Mouse (Mus musculus): Measurements from ENCODE around the gene Lgr4.
A peak's percentile ranks its signal among the peaks of the same experiment; 100 is the strongest.
"Not testable (repeated sequence)": the region's sequence is repeated elsewhere in the genome, so short reads cannot be mapped to it uniquely, and the experiment has no call there.

Gene Lgr4

DNA sequence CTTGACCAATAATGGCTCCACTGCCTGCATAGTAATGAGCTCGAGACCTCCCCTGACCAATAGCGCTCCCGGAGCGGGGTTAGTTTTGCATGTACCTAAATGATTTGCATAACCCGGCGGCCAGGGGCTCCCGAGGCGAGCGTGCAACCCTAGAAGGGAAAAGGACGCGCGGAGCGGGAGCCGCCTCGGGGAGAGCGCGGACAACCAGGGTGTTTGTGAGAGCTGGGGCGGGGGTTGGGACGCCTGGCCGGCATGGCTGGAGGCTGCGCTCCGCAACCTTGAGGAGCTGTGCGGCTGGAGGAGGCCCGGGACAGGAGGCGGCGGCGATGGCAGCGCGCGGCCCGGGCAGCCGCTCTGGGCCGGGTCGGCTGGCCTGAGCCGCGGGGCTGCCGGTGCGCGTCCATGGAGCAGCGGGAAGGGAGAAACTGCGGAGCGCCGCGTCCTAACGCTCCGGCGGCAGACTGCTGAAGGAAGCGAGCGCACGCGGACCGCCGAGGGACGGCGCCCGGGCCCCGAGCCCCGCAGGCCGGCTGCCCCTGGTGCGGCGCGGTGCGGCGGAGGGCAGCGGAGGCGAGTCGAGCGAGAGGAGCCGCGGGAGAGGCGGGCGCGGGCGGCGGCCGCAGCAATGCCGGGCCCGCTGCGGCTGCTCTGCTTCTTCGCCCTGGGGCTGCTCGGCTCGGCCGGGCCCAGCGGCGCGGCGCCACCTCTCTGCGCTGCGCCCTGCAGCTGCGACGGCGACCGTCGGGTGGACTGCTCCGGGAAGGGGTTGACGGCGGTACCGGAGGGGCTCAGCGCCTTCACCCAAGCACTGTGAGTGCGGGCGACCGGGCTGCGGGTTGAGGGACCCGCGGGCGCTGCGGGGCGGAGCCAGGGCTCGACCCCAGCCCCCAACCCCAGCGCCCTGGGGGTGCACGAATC lies at the start of gene Lgr4:
Gene Lgr4 (plus strand): TSS at position 152 of the 918 bp plus-strand sequence.
- peak; percentile 93 for ATAC-seq (ENCODE audit: low TSS enrichment)

DNA sequence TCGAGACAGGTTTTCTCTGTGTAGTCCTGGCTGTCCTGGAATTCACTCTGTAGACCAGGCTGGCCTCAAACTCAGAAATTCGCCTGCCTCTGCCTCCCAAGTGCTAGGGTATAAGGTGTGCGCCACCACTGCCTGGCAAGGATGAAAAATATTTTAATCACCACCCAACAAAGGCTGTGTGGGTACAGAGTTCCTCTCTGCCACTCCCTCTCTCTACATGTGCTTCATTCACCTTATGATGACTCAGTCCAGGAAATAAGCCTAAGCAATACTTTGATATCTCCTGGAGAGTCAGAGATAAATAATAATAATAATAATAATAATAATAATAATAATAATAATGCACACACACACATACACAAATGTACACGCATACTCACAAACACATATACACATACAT lies 38.0 kb upstream of the Lgr4 start:
- not testable (repeated sequence) for ATAC-seq (ENCODE audit: low TSS enrichment)

DNA sequence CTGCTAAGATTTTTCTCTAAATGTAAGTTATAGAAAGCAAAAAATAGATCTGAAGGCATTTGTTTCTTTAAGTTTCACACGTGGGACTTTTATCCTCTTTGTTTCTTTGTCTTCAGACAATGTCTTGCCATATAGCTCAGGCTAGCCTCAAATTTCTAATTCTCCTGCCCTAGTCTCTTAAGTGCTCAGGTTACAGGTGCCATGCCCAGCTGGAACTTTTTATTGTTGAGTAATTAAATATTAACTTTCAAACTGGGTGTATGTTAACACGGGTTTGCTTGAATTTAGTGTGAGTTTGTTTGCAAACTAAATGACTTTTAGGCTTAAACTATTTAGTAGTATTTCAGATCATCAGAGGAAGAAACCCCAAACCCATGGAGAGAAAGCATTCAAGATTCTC lies 36.3 kb upstream of the Lgr4 start:
- ATAC-seq (ENCODE audit: low TSS enrichment), result no peak

DNA sequence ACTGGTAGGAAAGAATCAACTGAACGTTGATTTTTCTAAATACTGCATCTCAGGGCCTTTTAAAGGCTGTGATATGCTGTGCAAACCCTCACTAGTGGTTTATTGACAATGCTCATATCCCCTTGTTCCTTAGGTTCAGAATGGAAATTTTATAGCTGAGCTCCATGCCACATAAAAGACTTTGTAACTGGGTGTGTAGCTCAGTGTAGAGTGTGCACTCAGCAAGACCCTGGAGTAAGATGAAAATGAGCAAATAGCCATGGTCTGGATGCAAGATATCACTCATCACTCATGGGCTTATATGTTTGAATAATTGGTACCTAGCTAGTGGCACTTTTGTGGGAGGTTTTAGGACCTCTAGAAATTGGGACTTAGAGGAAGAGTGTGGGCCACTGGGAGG lies 35.8 kb upstream of the Lgr4 start:
- no peak for ATAC-seq (ENCODE audit: low TSS enrichment)

- ATAC-seq (ENCODE audit: low TSS enrichment), result peak; percentile 88
Observed at GRCm38 (mm10) chr2:109884106-109884505, 33.3 kb upstream of the Lgr4 start.

GRCm38 (mm10) chr2:109884507-109884906 lies 32.9 kb upstream of the Lgr4 start:
- peak; percentile 81 for ATAC-seq (ENCODE audit: low TSS enrichment)

GRCm38 (mm10) chr2:109890068-109890467 lies 27.4 kb upstream of the Lgr4 start:
- no peak for ATAC-seq (ENCODE audit: low TSS enrichment)

DNA sequence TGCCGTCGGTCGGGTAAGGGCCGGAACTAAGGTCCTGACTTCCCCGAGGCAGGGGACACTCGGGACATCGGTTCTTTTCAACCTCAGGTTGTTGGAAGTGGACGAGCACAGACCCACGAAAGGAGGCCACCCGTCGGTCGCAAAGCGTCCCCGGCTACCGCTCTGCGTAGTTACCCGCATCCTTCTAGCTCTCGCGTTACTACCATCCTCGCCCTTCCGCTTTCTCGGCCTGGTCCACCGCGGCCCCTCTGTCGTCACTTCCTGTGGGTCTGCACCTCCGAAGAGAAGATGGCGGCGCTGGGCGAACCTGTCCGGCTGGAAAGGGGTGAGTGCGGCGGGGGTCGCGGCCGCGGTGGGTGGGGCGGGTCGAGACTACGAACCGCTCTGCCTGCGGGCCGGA lies 26.9 kb upstream of the Lgr4 start, which contains the start of gene Lin7c:
Gene Lin7c (plus strand): TSS at position 257 of the 400 bp plus-strand sequence.
- ATAC-seq (ENCODE audit: low TSS enrichment), result peak; percentile 100

DNA sequence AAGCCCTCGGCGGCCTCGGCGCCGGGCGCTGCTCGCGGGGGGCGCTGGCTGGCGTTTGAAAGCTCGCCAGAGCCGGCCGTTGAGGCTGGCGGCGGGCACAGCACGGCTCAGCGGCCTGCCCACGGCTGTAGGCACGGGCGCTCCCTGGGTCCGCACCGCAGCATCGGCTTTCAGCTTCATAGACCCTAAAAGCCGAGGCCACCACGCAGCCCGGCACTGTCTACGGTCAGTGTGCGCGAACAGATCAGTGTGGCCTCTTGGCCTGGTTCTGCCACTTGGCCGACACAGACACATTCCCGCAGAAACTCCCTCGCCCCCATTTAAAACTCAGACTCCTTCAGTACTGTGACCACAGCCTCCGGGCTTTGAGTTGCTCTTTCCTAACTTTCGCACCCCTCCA lies 26.4 kb upstream of the Lgr4 start:
- ATAC-seq (ENCODE audit: low TSS enrichment), result peak; percentile 77

DNA sequence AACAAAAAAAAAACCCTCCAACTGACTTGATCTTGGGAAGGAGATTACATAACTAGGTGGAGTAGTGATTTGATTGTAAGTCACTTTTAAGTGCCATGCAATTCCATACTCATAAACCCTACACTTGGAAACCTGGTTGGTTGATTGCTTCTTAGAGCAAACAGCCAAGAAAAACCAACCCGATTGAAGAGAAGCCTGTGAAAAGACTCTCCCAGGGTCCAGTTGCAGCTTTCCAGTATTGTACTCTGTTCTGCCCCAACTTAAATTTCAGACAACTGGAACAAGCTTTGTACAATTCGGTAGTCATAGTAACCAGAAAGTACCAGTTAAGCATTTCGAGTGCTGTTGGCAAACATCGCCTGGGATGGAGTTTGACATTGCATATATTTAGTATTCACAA lies 26.0 kb upstream of the Lgr4 start:
- ATAC-seq (ENCODE audit: low TSS enrichment), result peak; percentile 8; the same call in 1 of the 2 replicates

DNA sequence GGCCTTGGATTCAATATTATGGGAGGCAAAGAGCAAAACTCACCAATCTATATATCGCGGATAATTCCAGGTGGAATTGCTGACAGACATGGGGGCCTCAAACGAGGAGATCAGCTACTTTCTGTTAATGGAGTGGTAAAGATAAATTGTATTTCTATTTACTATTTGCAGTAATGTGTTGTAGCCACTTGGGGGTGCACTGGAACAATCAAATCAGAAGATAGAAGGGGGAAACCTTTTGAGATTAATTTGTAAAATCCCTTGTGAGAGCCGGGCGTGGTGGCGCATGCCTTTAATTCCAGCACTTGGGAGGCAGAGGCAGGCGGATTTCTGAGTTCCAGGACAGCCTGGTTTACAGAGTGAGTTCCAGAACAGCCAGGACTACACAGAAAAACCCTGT lies 21.1 kb upstream of the Lgr4 start:
- ATAC-seq (ENCODE audit: low TSS enrichment), result no peak

DNA sequence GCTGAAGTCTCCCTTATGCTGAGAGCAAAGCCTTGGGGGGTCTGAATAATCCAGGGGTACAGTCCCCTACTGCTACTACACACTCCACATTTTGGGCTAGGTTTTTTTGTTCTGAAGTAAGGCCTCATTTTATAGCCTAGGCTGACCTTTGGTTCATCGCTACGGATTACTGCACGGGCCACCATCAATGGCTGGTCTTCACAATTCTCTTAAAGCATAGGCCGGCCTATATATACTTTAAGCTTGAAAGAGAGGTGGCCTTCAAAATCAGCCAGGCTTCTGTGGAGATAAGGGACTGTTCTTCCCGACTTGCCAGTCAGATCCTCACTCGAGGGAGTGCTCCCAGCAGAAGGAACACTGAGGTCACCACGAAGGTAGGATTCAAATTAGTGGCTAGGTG lies 14.6 kb upstream of the Lgr4 start:
- no peak for ATAC-seq (ENCODE audit: low TSS enrichment)

DNA sequence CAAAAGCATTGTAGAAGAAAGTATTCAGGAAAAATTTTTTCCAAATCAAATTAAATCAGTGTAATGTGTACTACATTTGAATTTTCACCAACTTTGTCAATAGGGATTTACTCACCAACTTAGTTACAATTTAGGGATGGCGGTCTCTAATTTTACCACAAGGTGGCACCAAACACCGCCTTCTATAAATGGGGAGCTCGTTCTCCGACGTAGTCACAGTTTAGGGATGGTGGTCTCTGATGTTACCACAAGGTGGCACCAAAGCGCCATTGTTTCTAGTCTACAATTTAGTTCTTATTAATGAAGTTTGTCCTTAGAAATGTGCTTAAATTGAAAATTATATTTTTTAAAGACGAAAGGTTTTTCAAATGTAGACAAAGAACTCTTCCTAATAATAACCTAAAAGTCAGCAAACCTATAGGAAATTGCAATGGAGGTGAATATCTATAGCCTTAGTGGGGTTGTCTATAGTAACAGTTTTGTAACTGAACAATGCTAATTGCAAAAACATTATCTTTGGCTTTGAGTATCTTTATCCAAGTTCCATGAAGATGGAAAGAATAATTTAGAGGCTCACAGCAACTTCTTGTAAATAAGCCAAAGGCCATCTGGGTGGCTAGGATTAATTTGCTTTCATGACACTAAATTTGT lies 13.2 kb upstream of the Lgr4 start:
- ATAC-seq (ENCODE audit: low TSS enrichment), result peak; percentile 91

DNA sequence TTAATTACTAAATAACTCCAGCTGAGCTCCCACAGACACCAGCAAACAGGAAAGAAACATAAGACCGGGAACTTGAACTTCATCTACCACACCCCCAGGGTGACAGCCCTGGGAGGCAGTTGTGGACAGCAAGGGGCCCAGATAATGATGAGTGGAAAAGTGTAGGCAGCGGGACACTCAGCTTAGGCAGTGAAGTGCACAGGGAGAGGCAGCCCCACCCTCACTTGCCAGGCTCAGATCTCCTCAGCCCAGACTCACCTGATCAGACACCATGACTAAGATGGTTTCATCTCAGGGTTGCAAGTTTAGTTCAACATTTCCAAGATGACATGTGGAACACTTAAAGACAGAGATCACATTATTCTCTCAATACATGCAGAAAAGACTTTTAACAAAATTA lies 8.3 kb upstream of the Lgr4 start:
- ATAC-seq (ENCODE audit: low TSS enrichment), result no peak

DNA sequence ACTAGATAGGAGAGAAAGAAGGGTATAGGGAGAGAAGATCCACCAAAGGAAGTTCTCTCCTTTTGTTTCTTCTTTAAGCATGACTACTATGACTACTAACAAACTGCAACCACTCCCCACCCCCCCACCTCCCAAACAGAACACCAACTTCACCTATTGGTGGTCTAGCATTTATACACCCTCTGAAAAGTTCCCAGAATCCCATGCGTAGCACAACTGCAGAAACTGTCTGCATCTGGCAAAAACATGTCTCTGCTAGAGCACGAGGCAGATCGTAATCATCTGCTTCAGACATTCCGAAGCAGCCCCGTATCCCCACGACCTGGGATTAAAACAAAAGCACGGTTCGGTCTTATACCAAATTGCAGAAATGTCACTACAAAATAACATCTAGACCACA lies 5.2 kb upstream of the Lgr4 start:
- ATAC-seq (ENCODE audit: low TSS enrichment), result peak; percentile 10; the same call in 1 of the 2 replicates

DNA sequence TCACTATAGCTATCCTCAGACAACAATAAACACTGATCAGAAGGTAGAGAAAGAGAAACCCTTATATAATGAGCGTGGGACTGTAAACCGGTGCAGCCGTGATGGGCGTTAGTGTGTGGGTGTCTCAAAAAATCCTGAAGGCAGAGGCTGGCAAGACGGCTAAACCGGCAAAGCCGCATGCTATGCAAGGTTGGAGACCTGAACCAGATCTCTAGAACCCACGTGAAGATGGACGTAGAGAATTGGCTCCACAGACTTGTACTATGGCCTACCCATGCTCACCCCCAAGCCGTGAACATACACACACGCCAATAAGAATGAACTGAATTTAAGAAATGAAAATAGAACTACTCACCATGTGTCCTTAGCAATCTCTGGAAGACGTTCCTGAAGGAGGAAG lies 4.7 kb upstream of the Lgr4 start:
- peak; percentile 39 for ATAC-seq (ENCODE audit: low TSS enrichment)

- ATAC-seq (ENCODE audit: low TSS enrichment), result no peak
Observed at GRCm38 (mm10) chr2:109913241-109913640, 4.2 kb upstream of the Lgr4 start.

GRCm38 (mm10) chr2:109914601-109915000 lies 2.8 kb upstream of the Lgr4 start:
- ATAC-seq (ENCODE audit: low TSS enrichment), result no peak

- ATAC-seq (ENCODE audit: low TSS enrichment), result no peak
Observed at GRCm38 (mm10) chr2:109916782-109917495, 508 bp upstream of the Lgr4 start.

DNA sequence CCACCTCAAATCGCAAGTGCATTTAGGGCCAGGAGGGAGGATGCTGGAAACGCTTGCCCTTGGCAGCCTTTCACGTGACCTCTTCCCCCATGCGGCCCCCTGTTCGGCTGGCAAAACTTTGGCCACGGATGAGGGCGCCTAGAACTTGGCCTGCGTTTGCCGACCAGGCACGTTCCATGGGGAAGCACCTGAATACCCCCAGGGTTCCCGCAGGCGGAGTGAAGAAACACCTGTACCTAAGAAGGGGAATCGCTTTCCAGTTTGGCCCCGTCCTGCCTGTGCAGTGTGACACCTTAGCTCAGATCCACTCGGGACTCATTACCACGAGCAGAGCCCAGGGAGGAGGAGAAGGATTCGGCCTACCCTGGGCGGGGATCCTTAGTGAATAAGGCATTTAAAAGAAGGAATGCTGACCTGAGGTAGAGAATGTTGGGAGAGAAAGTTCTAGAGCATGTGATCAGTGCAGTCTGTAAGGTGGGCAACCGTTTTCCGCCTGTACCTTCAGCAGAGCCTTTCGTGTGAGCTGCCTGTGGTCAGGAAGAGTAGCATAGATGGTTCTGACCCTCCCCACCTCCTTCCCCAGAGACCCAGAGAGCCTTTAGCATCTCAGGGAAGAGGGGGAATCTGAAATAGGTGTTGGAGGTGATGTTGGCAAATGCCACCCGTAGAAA lies 1.3 kb downstream of the Lgr4 start:
- no peak for ATAC-seq (ENCODE audit: low TSS enrichment)

DNA sequence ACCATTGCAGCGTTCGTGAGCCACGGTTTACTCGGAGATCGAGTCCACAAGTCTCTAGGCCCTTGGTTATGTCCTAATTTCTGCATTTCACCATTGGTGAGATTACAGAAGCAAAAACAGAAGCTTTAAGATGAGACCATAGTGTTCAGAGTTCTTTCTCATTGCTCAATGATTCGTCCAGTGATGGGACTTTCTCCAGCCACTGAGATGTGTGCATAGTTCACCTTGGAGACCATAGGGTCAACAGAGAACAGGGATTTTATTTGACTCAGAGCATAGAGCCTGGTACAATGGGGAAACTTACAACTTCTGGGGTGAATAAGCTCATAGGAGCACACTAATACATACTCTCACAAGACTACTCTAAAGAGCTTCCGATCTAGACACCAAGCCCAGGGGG lies 3.0 kb downstream of the Lgr4 start:
- ATAC-seq (ENCODE audit: low TSS enrichment), result no peak

Measured in frontal cortex, adult (tissue).